ENCODE assay signal across 15 mouse cellular contexts in the genomic region with DNA sequence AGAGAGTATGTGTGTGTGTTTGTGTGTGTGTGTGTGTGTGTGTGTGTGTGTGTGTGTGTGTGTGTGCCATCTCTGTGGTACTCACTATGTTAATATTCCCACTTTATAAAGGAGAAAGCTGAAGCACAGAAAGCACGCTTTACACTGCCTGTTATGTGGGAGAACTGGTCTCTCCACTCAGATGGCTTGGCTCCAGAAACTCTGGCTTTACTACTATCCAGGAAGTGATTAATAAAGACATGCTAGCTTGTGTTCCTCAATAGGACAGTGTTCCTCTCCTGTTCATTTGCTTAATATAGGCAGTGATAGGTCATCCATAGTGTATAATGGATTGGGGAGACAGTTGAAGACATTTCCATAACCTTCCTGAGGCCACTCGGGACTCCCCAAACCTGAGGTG. TPM values are rescaled to one million over a fixed set of nuclear protein-coding genes. Genes with fewer than 3 reads are reported as not detected.
DNase-seq lines count a peak whose midpoint lies in the region; ATAC-seq lines count a peak whose summit lies in the region.
"Had no signal": no experiment of that assay in that cellular context is flagged by ENCODE, and none has a peak within 500 bp of the region (broad histone marks: within the 10 kb centered on the region; RNA-seq: fewer than 3 reads in every experiment).

No protein-coding gene starts in this region.

- 0 out of 2 replicates have a peak overlapping the region, but pooled peaks have one; percentile 47 for H3K27ac ChIP-seq in heart, embryonic 12.5 days (ENCODE audit: poor library complexity, severe bottlenecking)
- no peak overlapping the region for H3K27ac ChIP-seq in heart, embryonic 11.5 days (ENCODE audit: low read depth, low read length)
- 0 out of 2 replicates have a peak overlapping the region, but pooled peaks have one; percentile 39 for H3K27ac ChIP-seq in embryonic facial prominence, embryonic 15.5 days (replicated peaks)
- peak overlapping the region; percentile 35 for H3K27ac ChIP-seq in lung, embryonic 16.5 days (ENCODE audit: low read length)
- H3K27ac ChIP-seq: liver, embryonic 14.5 days had no signal

- no peak overlapping the region for H3K4me2 ChIP-seq in heart, embryonic 12.5 days
- H3K4me2 ChIP-seq in heart, embryonic 11.5 days = no peak overlapping the region
- no peak overlapping the region for H3K4me2 ChIP-seq in embryonic facial prominence, embryonic 15.5 days (replicated peaks)
- H3K4me2 ChIP-seq in lung, embryonic 16.5 days (ENCODE audit: low read depth, low read length) = no peak overlapping the region

- peak; percentile 24 for DNase-seq in kidney, adult 9 months
- DNase-seq in kidney, adult 18-20 months = no peak
- DNase-seq in thymus, adult 18-20 months = no peak
- DNase-seq: cerebellum, adult 9-10 months; gastrocnemius, postnatal 14 days had no signal

- H3K4me3 ChIP-seq in heart, embryonic 12.5 days = no peak overlapping the region
- H3K4me3 ChIP-seq in heart, embryonic 11.5 days (ENCODE audit: low read depth, low read length) = no peak overlapping the region
- no peak overlapping the region for H3K4me3 ChIP-seq in embryonic facial prominence, embryonic 15.5 days (replicated peaks)
- no peak overlapping the region for H3K4me3 ChIP-seq in lung, embryonic 16.5 days (ENCODE audit: low read length)
- H3K4me3 ChIP-seq: erythroblast, embryonic 14.5 days had no signal

- H3K27me3 ChIP-seq in heart, embryonic 12.5 days (replicated peaks) = no peaks in the 10 kb centered on the region
- no peaks in the 10 kb centered on the region for H3K27me3 ChIP-seq in heart, embryonic 11.5 days (ENCODE audit: control insufficient read depth, insufficient read depth, low read length)
- H3K27me3 ChIP-seq in embryonic facial prominence, embryonic 15.5 days = no peaks in the 10 kb centered on the region
- H3K27me3 ChIP-seq in lung, embryonic 16.5 days (ENCODE audit: control insufficient read depth, insufficient read depth, low read depth, low read length) = no peaks in the 10 kb centered on the region
- H3K27me3 ChIP-seq: CH12.LX had no signal

- H3K9me3 ChIP-seq in heart, embryonic 12.5 days (replicated peaks) = no peaks in the 10 kb centered on the region
- no peaks in the 10 kb centered on the region for H3K9me3 ChIP-seq in heart, embryonic 11.5 days (replicated peaks; ENCODE audit: control insufficient read depth, low read length)
- no peaks in the 10 kb centered on the region for H3K9me3 ChIP-seq in embryonic facial prominence, embryonic 15.5 days (replicated peaks)
- no peaks in the 10 kb centered on the region for H3K9me3 ChIP-seq in lung, embryonic 16.5 days (ENCODE audit: control insufficient read depth, low read length)

- H3K9ac ChIP-seq in heart, embryonic 12.5 days = no peak overlapping the region
- no peak overlapping the region for H3K9ac ChIP-seq in heart, embryonic 11.5 days (ENCODE audit: low read depth, low read length)
- H3K9ac ChIP-seq in embryonic facial prominence, embryonic 15.5 days = no peak overlapping the region
- no peak overlapping the region for H3K9ac ChIP-seq in lung, embryonic 16.5 days (ENCODE audit: low read length)
- H3K9ac ChIP-seq: liver, embryonic 14.5 days had no signal

- 73% methylated on average over 2 of the region's 2 CpGs for WGBS in heart, embryonic 12.5 days
- 78% methylated on average over 2 of the region's 2 CpGs for WGBS in heart, embryonic 11.5 days (ENCODE audit: insufficient replicate concordance)
- WGBS in embryonic facial prominence, embryonic 15.5 days = 74% methylated on average over 2 of the region's 2 CpGs
- 39% methylated on average over 2 of the region's 2 CpGs for WGBS in lung, embryonic 16.5 days

- no peaks in the 10 kb centered on the region for H3K36me3 ChIP-seq in heart, embryonic 12.5 days
- H3K36me3 ChIP-seq in heart, embryonic 11.5 days (ENCODE audit: control insufficient read depth, insufficient read depth, low read length) = no peaks in the 10 kb centered on the region
- no peaks in the 10 kb centered on the region for H3K36me3 ChIP-seq in embryonic facial prominence, embryonic 15.5 days
- no peaks in the 10 kb centered on the region for H3K36me3 ChIP-seq in lung, embryonic 16.5 days (ENCODE audit: control insufficient read depth, insufficient read depth, low read length)

- H3K4me1 ChIP-seq in heart, embryonic 12.5 days (replicated peaks) = peaks cover 18% of the 10 kb centered on the region
- H3K4me1 ChIP-seq in heart, embryonic 11.5 days (ENCODE audit: control insufficient read depth, insufficient read depth, low read length) = no peaks in the 10 kb centered on the region; the same call in 1 of the 2 replicates
- no peaks in the 10 kb centered on the region for H3K4me1 ChIP-seq in embryonic facial prominence, embryonic 15.5 days
- H3K4me1 ChIP-seq in lung, embryonic 16.5 days (replicated peaks; ENCODE audit: control insufficient read depth, insufficient read depth, low read length) = 0 out of 2 replicates have a peak, but pooled peaks cover 2% of the 10 kb centered on the region

- ATAC-seq in heart, embryonic 12.5 days (ENCODE audit: insufficient number of reproducible peaks, low FRiP score) = no peak
- no peak for ATAC-seq in heart, embryonic 11.5 days (replicated peaks; ENCODE audit: insufficient number of reproducible peaks, low FRiP score, low TSS enrichment)
- ATAC-seq in embryonic facial prominence, embryonic 15.5 days (ENCODE audit: insufficient number of reproducible peaks, low FRiP score, low TSS enrichment, low read depth) = no peak
- ATAC-seq in lung, embryonic 16.5 days (ENCODE audit: low read depth) = peak; percentile 56; the same call in 1 of the 2 replicates
- ATAC-seq in megakaryocyte progenitor cell, adult 5-6 weeks (replicated peaks; ENCODE audit: poor library complexity) = no peak
- ATAC-seq: hindbrain, embryonic 16.5 days had no signal

RNA-seq across cellular contexts. Expression of a gene that starts 54.1 kb away (rescaled TPM):
- 81.3 and 83.3 TPM in 2 replicates for polyA plus RNA-seq in heart, embryonic 12.5 days (2016; fragmentation: Nextera tagmentation; extraction: Ambion mirVana)
- polyA plus RNA-seq in heart, embryonic 11.5 days (2014; fragmentation: Nextera tagmentation; extraction: Ambion mirVana) = 74.7 and 80.8 TPM in 2 replicates
- 78.3 and 85.2 TPM in 2 replicates for polyA plus RNA-seq in embryonic facial prominence, embryonic 15.5 days (2015; fragmentation: Nextera tagmentation; extraction: Ambion mirVana)
- polyA plus RNA-seq in lung, embryonic 16.5 days (2015; fragmentation: Nextera tagmentation; extraction: Ambion mirVana) = 114 and 115 TPM in 2 replicates
- 0.07 TPM in 1 of 2 replicates, not detected in the other for total RNA-seq in megakaryocyte progenitor cell, adult 5-6 weeks (2015)
- total RNA-seq in megakaryocyte progenitor cell, adult 5-6 weeks (2017) = not detected in 2 replicates
- total RNA-seq: CH12.LX; megakaryocyte-erythroid progenitor cell, adult 5-6 weeks had no signal
